Mouse (Mus musculus) olfactory bulb, adult 2 months (tissue): ENCODE results near the gene Hist1h2ae.

ENCODE experiments used
- CTCF ChIP-seq: fragments of 200-500 bp; IDR thresholded peaks from 2 replicates; pipeline ENCODE4 v1.5.1; 2012; ENCODE audit warnings: low read depth, mild to moderate bottlenecking, low read length, moderate library complexity; ENCODE audit not compliant: insufficient read depth
- POLR2A ChIP-seq: fragments of 200-500 bp; IDR thresholded peaks from 2 replicates; pipeline ENCODE4 v1.6.1; 2012; ENCODE audit warnings: mild to moderate bottlenecking, low read depth, low read length, moderate library complexity; ENCODE audit not compliant: insufficient read depth

GRCm38 (mm10) chr13:23537006-23537710 lies 33.9 kb downstream of the Hist1h2ae start:
- TF ChIP-seq CTCF (no peak), POLR2A (no peak)
